Mouse (Mus musculus) heart, embryonic 10.5 days (tissue): ENCODE data around the gene Clhc1. TPM values are rescaled to one million over a fixed set of nuclear protein-coding genes. Genes with fewer than 3 reads are reported as not detected.

ENCODE experiments used
- DNase-seq: peaks from one replicate; pipeline ENCODE4 v3.0.0-alpha.2; 2017; ENCODE audit warnings: low spot score
- H3K27ac ChIP-seq: fragments of 300-500 bp; sonication (generic); 2 replicates; pipeline ENCODE4 v1.5.1; 2016; ENCODE audit warnings: mild to moderate bottlenecking
- H3K27me3 ChIP-seq: fragments of 300-500 bp; sonication (generic); 2 replicates; pipeline ENCODE4 v1.6.1; 2016; ENCODE audit warnings: mild to moderate bottlenecking; ENCODE audit not compliant: poor library complexity, insufficient read depth, severe bottlenecking
- H3K36me3 ChIP-seq: fragments of 300-500 bp; sonication (generic); 2 replicates; pipeline ENCODE4 v1.6.1; 2016; ENCODE audit warnings: mild to moderate bottlenecking, moderate library complexity
- H3K4me1 ChIP-seq: fragments of 300-500 bp; sonication (generic); 2 replicates; pipeline ENCODE4 v1.6.1; 2016; ENCODE audit warnings: mild to moderate bottlenecking
- H3K4me3 ChIP-seq: fragments of 300-500 bp; sonication (generic); 2 replicates; pipeline ENCODE4 v1.5.1; 2016; ENCODE audit warnings: mild to moderate bottlenecking, moderate library complexity
- H3K9me3 ChIP-seq: fragments of 300-500 bp; sonication (generic); 2 replicates; pipeline ENCODE4 v1.6.1; 2016; ENCODE audit warnings: mild to moderate bottlenecking, moderate library complexity
- WGBS: fragments of 180-500 bp; shearing (Covaris S2); methylation state at CpG from one replicate; pipeline ENCODE4 v1.1.7; 2016; 5-methylcytosine and 5-hydroxymethylcytosine counted together
- polyA plus RNA-seq: library from polyadenylated mRNA; unstranded; fragments of >200 nt; fragmentation: Nextera tagmentation; extraction: Ambion mirVana; gene quantifications from 2 replicates; pipeline ENCODE4 v1.2.1, GENCODE M21; 2016

Gene Clhc1
- polyA plus RNA-seq, result 0.14 and 0.18 TPM in 2 replicates

DNA sequence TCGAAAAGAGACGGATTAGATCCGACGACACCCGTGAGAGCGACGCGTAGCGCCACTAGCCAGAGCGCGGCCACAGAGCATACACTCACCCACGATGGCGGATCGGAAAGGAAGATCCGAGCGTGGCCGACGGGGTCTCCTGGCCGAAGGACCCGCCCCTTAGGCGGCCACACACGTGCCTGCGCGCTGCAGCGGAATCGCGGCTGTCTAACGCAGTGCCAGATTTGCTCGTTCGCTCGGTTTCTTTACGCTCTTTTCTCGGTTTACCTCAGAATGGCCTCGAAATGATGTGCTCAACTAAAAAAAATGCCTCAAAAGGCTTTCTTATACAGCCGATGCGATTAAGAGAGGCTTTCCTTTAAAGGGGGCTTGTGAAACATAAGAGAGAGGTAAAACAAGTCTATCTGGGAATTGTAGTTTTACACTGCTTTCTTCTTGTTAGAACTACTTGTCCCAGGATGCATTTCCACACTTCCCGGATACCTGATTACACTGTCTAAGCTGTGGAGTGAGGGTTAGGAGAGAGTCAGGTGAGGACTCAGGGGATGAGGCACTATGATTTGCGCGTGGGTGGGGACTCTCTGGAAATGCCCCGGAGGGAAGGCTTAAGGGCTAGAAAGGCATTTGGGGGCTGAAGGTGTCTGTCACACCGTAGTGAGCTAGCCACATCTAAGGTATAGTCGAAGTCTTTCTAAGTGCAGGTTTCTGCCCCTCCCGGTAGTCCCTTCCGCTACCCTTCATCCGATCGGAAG is at the start of gene Clhc1, which contains the start of gene Rps27a:
Gene Clhc1, plus strand, starts transcription at position 199 of the 752 bp plus-strand sequence.
Gene Rps27a, minus strand, starts transcription at position 358 of the 752 bp plus-strand sequence.
- under 1% methylated on average over 46 of the region's 46 CpGs for WGBS
- DNase-seq, result peak; percentile 96
- H3K4me1 ChIP-seq, result peaks cover 4% of the 10 kb centered on the region; the same call in 1 of the 2 replicates

DNA sequence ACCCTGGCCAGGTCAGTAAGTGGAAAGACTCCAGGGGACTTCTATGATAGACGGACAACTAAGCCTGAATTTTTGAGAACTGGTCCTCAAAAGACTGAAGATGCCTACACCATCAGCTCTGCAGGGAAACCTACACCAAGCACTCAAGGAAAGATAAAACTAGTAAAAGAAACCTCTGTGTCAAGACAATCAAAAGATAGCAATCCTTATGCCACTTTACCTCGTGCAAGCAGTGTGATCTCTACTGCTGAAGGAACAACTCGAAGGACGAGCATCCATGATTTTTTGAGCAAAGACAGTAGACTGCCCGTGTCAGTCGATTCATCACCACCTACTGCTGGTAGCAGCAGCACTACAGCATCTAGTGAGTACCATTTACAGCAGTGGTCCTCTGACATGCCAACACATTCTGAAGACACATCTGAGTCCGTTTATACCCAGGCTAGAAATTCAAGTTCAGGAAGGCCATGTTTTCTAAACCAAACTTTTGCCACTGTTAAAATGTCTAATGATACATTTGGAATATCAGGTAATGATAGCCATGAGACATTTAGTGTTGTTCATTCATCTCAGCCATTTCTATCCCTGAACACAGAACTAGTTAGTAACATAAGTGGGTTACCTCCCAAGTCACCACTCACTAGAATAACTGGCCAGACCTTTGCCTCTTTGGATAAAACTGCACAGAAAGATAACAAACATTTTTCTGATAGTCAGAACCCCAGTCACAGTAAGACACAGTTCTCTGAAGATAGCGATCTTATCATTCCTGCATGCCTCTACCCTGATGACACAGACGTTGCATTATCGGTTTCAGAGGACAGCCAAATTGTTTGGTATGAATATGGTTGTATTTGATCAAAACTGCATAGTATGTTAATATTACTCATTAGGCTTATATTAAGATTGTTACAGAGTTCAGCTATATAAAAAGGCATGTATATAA is 43.5 kb upstream of the Clhc1 start:
- no peaks in the 10 kb centered on the region for H3K4me1 ChIP-seq
- no peaks in the 10 kb centered on the region for H3K27me3 ChIP-seq
- DNase-seq, result no peak
- no peak overlapping the region for H3K4me3 ChIP-seq
- no peaks in the 10 kb centered on the region for H3K9me3 ChIP-seq
- WGBS, result 84% methylated on average over 10 of the region's 10 CpGs
- no peak overlapping the region for H3K27ac ChIP-seq
- peaks cover 43% of the 10 kb centered on the region for H3K36me3 ChIP-seq

More for the DNA sequence above, at the start of gene Clhc1, which contains the start of gene Rps27a:
- Histone ChIP-seq H3K27ac (peak within 1 kb of the TSS; percentile 93), H3K9me3 (no peaks in the 10 kb centered on the region), H3K36me3 (peaks cover 36% of the 10 kb centered on the region), H3K4me3 (peak within 1 kb of the TSS; percentile 80), H3K27me3 (no peaks in the 10 kb centered on the region)

DNA sequence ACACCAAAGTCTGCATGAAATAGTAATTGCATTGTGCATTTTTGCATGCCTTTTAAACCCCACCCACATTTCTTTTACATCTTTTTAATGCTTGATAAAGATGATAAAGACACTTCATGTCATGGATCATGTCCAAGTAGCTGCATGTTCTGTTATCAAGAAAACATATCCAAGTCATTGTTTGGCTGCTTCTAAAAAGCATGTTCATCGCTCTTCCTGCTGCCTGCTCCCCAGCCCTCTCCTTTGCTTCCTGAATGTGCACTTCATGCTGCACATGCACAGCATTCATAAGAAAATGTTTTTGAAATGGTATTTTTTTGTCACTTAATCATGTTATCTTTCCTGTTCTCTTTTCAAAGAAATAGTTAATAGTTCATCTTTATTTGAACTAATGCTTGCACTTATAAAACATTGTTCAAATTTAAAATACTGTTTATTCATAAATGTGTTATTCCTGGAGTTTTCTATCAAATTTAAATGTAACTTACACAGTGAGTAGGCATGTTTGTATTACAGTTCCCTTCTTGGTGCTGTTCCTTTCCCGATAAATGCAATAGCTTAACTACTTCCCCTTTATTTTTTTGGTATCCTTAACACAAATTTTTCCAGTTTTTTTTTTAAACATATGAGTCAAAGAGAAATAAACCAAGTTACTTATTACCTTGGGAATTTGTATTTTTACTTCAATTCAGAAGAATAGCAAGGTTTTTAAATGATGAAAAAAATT is 42.7 kb upstream of the Clhc1 start:
- WGBS, result 95% methylated on average over 2 of the region's 2 CpGs
- no peaks in the 10 kb centered on the region for H3K9me3 ChIP-seq
- DNase-seq, result no peak
- H3K36me3 ChIP-seq, result peaks cover 38% of the 10 kb centered on the region
- no peaks in the 10 kb centered on the region for H3K27me3 ChIP-seq
- H3K4me3 ChIP-seq, result no peak overlapping the region
- no peak overlapping the region for H3K27ac ChIP-seq
- no peaks in the 10 kb centered on the region for H3K4me1 ChIP-seq

DNA sequence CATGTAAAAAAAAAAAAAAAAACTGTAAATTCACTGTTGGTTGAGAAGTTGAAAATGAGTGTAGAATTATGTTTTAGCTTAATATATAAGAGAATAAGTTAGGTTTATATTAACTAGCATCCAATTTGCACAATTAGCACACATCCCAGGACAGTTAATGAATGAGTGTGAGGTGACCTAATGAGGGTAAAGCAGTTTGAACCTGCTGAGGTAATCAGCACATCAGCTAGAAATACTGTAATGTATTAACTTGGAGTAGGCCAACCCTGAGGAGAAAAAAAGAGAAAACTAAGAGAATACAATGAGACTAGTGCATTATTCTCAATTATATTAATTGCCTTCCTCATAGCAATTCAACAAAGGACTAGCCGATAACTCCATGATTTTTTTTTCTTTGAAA is 38.3 kb upstream of the Clhc1 start:
- peaks cover 36% of the 10 kb centered on the region for H3K36me3 ChIP-seq
- H3K27ac ChIP-seq, result no peak overlapping the region
- 94% methylated on average over 1 of the region's 1 CpGs for WGBS
- no peaks in the 10 kb centered on the region for H3K27me3 ChIP-seq
- no peaks in the 10 kb centered on the region for H3K9me3 ChIP-seq
- peaks cover 5% of the 10 kb centered on the region; the same call in 1 of the 2 replicates for H3K4me1 ChIP-seq
- no peak for DNase-seq
- H3K4me3 ChIP-seq, result no peak overlapping the region

DNA sequence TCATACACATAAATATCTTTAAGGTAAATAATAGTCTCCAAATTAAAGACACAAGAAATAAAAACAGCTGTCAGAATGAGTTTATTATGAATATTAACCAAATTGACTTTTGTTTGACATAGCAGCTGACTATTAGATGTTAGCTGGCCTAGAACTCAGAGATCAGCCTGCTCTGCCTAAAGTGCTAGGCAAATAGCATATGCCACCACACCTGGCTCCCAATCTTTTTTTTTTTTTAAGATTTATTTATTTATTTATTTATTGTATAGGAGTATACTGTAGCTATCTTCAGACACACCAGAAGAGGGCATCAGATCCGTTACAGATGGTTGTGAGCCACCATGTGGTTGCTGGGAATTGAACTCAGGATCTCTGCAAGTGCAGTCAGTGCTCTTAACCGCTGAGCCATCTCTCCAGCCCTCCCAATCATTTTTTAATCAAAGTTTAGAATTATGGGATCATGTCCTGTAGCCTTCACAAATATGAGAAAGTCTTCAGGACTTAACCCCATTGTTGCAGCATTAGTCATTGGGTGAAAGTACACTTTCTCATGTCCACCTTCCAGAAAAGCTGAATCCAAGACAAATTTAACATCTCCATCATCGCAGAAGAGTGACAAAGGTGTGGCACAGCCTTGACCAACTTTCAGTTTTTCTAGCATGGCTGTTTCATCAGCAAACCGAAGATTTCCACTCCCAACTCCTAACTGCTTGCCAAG is 34.8 kb upstream of the Clhc1 start:
- no peak overlapping the region for H3K4me3 ChIP-seq
- no peaks in the 10 kb centered on the region for H3K27me3 ChIP-seq
- H3K4me1 ChIP-seq, result peaks cover 5% of the 10 kb centered on the region; the same call in 1 of the 2 replicates
- WGBS, result 89% methylated on average over 4 of the region's 4 CpGs
- no peak overlapping the region for H3K27ac ChIP-seq
- DNase-seq, result no peak
- H3K9me3 ChIP-seq, result no peaks in the 10 kb centered on the region
- peaks cover 19% of the 10 kb centered on the region for H3K36me3 ChIP-seq

DNA sequence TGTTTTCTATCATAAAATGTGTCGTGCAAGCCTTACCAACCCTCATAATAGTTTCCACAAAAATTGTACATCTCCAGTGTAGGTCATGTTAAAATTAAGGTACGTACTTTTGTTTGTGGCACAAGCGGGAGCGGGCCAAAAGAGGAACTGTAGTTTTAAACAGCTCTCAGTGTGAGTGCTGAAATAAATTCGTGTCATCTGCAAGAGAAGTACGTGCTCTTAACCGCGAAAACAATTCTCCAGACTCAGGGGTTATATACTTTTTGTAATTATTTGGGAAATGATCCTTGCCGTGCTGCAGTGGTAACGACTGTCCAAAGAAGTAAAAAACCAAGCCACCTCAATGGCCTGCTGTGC is 33.4 kb upstream of the Clhc1 start:
- Histone ChIP-seq H3K4me1 (peaks cover 5% of the 10 kb centered on the region; the same call in 1 of the 2 replicates), H3K9me3 (no peaks in the 10 kb centered on the region), H3K27me3 (no peaks in the 10 kb centered on the region), H3K36me3 (peaks cover 19% of the 10 kb centered on the region), H3K4me3 (peak overlapping the region; percentile 78), H3K27ac (peak overlapping the region; percentile 95)
- no peak for DNase-seq
- 25% methylated on average over 10 of the region's 10 CpGs for WGBS

DNA sequence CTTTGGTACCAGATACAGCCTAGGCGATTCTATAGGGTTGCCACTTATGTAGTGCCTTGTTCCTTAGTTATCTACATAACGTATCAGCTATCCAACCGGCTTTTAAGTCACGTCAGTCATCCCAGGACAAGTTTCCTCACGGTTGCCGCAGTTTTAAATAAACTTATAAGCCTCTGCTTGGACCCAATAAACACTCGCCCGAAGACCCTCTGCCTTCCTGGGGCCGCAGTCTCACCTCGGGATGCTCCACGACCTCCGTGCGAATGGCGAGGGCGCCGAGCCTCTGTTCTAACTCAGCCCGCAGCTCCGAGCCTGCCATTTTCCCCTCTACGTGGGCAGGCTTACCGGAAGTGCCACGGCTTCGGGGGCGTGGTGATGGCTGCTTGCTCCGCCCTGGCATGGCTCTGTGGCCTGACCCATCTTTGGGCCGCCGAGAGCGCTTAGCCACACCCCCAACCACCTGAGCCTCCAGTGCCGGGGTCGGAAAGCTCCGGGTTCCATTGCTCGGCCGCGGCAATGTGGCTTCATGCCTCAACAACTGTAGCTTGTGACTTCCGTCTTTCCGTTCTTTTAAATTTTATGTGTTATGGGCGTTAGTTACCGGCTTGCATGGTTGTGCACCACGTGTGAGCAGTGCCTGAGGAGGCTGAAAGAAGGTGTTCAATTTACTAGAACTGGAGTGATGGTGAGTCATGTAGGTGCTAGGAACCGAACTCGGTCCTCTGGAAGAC is 32.9 kb upstream of the Clhc1 start, which contains the start of gene Prorsd1:
Gene Prorsd1, minus strand, starts transcription at position 352 of the 731 bp plus-strand sequence.
- H3K4me1 ChIP-seq, result peaks cover 5% of the 10 kb centered on the region; the same call in 1 of the 2 replicates
- peak within 1 kb of the TSS; percentile 95 for H3K27ac ChIP-seq
- 3% methylated on average over 40 of the region's 40 CpGs for WGBS
- peak; percentile 97 for DNase-seq
- H3K9me3 ChIP-seq, result no peaks in the 10 kb centered on the region
- H3K36me3 ChIP-seq, result peaks cover 19% of the 10 kb centered on the region
- no peaks in the 10 kb centered on the region for H3K27me3 ChIP-seq
- peak within 1 kb of the TSS; percentile 78 for H3K4me3 ChIP-seq

DNA sequence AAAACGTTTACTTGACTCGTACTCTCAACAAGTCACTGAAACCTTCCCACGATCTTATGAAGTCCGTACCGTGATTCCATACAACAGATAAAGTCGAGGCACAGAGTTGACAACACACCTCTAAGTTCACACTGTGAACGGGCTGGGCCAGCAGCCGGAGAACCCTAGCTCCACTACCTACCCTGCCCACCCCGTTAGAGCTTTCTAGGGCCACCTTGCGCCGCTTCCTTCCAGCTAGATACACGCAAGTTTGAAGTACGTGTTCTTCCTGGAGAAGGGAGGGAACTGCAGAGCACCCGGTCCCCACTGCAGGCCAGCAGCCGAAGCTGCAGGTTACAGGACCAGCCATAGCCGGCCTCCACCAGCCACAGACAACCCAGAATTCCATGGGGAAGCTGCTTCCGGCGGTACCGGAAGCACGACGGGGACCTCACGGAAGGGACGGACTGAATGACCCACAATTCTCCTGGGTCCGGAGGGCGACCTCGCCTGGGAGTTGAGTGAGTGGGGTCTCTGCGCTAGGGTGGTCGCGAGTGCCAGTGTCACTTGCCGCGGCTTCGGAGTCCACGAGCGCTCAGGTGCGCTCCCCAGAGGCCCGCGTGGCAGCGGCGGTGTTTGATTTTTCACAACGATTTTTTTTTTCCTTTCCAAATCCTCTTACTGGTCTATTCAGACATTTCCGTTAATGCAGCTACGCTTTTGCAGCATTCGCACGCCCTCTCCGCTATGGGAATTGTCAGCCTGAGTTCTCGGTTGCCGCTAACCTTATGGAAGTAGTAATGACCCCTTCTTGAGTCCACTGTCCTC is 21.6 kb upstream of the Clhc1 start, which contains the start of gene Mtif2:
Gene Mtif2, plus strand, starts transcription at position 421 of the 807 bp plus-strand sequence.
- Histone ChIP-seq H3K36me3 (peaks cover 13% of the 10 kb centered on the region), H3K9me3 (no peaks in the 10 kb centered on the region), H3K4me3 (peak within 1 kb of the TSS; percentile 78), H3K27ac (peak within 1 kb of the TSS; percentile 96), H3K4me1 (peaks cover 8% of the 10 kb centered on the region; the same call in 1 of the 2 replicates), H3K27me3 (no peaks in the 10 kb centered on the region)
- WGBS, result 2% methylated on average over 47 of the region's 47 CpGs
- DNase-seq, result peak; percentile 95

DNA sequence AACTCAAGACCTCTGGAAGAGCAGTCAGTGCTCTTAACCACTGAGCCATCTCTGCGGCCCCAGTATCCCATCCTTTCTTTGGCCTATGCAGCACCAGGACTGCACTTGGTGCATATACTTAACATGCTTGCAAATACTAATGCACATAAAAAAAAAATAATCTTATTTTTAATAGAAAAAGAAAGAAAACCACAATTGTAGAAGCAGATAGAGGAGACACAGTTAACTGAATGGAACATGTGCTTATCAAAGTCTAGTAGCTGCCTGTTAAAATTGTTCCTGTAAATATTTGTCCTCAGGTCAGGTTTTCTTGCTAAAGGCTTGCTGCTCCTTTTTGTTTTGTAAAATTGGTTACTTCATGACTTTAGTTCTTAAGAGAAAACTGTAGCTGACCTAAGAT is 9.5 kb upstream of the Clhc1 start:
- Histone ChIP-seq H3K4me3 (no peak overlapping the region), H3K4me1 (no peaks in the 10 kb centered on the region), H3K27ac (no peak overlapping the region), H3K27me3 (no peaks in the 10 kb centered on the region), H3K36me3 (peaks cover 74% of the 10 kb centered on the region), H3K9me3 (no peaks in the 10 kb centered on the region)
- WGBS, result 94% methylated on average over 1 of the region's 1 CpGs
- DNase-seq, result no peak

DNA sequence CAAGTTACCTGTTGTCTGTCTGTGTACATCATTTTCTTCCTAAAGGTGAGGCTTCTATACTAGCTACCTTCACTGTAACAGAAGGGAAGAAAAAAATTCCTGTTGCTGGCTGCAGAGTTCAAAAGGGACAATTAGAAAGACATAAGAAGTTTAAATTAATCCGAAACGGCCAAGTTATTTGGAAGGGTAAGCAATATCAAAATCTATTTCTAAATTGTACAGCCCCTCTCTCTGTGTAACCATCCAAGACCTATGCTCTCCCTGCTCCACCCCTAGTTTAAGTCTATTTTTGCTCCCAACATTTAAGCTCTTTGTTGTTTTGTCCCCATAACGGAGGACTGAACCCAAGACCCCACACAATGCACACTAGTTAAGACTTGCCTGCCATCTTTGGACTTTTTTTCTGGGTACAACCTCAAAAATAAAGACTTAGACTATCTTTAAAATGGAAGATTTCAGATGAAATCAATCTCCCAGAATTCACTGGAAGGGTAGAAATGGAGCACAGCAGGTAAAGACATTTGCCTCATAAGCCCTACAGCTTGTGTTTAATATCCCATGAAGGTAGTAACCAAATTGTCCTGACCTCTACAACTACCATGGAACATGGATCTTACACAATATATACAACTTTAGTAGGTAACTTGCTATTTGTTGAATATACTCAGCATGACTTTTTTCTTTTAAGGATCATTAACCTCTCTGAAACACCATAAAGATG is 3.4 kb upstream of the Clhc1 start:
- peaks cover 61% of the 10 kb centered on the region for H3K36me3 ChIP-seq
- H3K27ac ChIP-seq, result no peak overlapping the region
- 89% methylated on average over 3 of the region's 3 CpGs for WGBS

More for the DNA sequence above, 3.4 kb upstream of the Clhc1 start:
- no peaks in the 10 kb centered on the region for H3K27me3 ChIP-seq
- H3K4me1 ChIP-seq, result peaks cover 4% of the 10 kb centered on the region; the same call in 1 of the 2 replicates
- no peaks in the 10 kb centered on the region for H3K9me3 ChIP-seq
- DNase-seq, result no peak
- H3K4me3 ChIP-seq, result no peak overlapping the region
